Mouse (Mus musculus) heart, adult 11 months (tissue): Measurements from ENCODE around the gene Itk.

Experiments
- DNase-seq: peaks from one replicate; pipeline ENCODE4 v3.0.0; 2022

The Itk gene

DNA sequence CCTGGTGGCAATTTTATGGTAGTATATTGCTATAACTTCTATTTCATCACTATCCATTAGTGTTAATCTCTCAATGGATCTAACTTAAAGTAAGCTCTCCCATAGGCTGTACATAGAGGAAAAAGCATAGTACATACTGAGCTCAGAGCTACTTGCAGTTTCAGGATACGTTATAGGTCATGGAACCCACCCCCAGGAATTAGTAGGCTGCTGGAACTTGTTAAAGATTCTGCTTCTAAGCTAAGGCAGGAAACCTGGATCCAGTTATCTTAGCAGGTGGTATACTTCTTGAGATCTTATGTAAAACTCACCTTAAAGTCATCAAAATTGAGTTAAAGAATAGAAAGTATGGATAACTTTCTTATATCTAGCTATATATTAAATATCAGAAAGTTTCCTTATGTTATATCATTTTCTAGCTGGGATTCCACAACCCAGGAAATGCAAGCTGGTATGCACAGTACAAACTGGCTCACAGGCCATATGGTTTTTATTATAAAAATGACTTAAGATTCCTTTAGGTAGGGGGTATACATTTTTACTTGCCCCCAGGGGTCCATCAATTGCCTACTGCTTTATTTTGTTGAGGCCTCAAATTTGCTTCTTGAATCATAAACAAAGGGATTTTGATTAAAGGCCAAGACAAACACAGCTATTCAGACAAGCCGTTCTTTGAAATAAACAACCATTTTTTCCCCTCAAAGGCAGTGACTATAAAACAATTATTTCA is 39.5 kb downstream of the Itk start:
- DNase-seq = no peak

GRCm38 (mm10) chr11:46348416-46348815 is 40.9 kb downstream of the Itk start:
- DNase-seq = no peak

DNA sequence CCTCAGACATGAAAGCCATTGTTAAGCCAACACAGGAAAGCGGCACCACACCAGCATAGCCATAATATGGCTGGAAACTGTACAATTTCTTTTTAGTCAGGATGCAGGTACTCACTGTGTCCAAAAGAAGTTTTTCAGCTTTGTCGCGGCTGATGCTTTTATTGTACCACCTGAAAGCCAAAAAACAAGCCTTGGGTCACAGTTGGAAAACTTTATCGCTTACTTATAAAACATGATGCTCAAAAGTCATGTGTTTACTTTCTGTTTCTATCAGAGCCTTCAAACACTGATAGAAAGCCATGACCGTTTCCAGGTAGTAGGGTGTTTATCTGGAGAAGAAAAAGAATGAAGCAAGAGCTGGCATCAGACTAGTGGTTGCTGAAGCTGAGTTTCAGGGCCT is 41.6 kb downstream of the Itk start:
- DNase-seq = no peak

DNA sequence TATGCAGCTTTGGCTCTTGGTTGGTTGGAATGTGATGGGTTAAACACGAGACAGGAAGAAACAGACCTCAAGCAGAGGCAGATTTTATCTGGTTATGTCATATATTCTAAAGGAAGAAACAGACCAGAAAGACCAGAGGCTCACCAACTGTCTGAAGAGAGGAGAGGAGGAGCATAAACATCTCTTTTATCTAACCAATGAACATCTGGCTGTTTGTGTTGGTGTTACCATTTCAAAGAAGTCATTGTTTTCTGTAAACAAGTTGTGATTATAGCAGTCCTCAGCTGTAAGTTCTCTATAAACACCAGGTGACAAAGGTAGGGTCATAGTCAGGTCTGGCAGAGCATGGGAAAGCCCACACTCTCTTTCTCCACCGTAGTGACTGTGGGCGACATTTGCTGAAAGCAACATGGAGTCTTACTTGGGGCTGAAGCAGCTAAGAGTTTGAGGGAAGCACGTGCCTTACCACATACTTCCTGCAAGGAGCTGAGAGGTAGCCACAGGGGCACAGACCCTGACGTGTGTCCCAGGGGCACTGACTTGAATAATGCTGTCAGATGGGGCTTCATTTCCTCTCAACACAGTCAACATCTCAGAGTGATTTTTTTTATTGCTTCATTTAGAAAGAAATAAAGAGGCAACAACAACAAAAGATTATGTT is 45.3 kb downstream of the Itk start:
- no peak for DNase-seq

DNA sequence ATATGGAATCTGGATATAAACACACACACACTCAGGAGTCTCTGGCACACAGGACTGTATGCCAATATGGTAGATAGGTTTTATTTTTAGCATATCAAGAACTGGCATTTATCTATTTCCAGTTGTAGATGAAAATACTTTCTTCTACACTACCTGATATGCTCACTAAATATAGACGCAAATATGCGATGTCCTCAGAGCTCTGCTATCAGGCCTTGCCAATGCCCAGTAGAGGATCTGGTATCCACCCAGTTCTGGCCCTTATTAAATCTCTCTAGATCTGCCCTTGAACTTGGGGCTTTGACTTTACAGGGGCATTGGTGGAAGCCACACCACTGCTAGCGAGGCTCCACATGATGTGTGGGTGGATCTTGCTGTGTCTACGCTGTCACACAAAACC is 47.4 kb downstream of the Itk start:
- DNase-seq = no peak

GRCm38 (mm10) chr11:46336020-46336419 is 53.3 kb downstream of the Itk start:
- DNase-seq = no peak

GRCm38 (mm10) chr11:46332217-46332616 is 57.1 kb downstream of the Itk start:
- no peak for DNase-seq

- peak; percentile 89 for DNase-seq
These were observed 62.9 kb downstream of the Itk start for GRCm38 (mm10) chr11:46326271-46327015.

GRCm38 (mm10) chr11:46321559-46321958 is 67.8 kb downstream of the Itk start:
- DNase-seq = no peak

- peak; percentile 79 for DNase-seq
These were observed 74.8 kb downstream of the Itk start for GRCm38 (mm10) chr11:46314534-46314933.

GRCm38 (mm10) chr11:46313851-46314250 is 75.5 kb downstream of the Itk start:
- no peak for DNase-seq

- peak; percentile 86 for DNase-seq
These were observed 76.7 kb downstream of the Itk start, which contains the start of gene Cyfip2 for GRCm38 (mm10) chr11:46312523-46313035. Gene Cyfip2, minus strand, starts transcription at chr11:46312859.

DNA sequence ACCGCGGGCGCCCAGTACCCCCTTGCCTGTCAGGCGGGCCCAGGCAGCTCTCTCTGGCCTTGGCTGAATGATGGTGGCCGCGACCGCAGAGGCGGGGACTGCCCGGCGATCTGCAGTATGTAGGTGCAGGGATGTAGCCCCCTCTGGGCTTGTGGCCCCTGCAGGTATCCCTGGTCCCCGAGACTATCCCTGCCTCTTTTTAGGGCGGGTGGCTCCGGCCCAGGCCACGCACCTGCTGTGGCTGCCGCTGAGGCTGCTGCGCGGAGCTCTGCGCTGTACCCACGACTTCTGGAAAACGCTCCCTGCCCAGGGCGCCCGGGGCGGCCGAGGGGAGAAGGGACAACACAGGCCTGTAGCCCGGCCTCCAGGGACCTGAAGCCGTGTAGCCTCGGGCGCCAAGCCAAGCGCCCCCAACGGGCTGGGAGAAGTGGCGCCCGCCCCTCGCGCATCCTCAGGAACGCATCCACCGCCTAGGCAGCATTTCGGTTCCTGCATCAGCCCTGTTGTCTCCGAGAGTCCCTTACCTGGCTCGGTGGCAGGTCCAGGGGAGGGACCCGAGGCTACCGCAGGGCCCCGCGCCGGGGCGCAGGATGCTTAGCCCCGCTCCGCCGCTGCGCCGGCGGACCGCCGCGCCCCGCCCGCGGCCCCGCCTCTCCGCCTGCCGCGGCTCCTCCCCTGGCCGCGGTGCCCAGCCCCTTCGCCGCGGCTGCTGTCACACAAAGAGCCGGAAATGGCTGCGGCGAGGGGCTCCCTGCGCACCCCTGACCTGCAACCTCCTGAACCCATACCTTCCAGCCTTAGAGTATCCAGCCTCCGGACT is 77.4 kb downstream of the Itk start:
- DNase-seq = peak; percentile 94

DNA sequence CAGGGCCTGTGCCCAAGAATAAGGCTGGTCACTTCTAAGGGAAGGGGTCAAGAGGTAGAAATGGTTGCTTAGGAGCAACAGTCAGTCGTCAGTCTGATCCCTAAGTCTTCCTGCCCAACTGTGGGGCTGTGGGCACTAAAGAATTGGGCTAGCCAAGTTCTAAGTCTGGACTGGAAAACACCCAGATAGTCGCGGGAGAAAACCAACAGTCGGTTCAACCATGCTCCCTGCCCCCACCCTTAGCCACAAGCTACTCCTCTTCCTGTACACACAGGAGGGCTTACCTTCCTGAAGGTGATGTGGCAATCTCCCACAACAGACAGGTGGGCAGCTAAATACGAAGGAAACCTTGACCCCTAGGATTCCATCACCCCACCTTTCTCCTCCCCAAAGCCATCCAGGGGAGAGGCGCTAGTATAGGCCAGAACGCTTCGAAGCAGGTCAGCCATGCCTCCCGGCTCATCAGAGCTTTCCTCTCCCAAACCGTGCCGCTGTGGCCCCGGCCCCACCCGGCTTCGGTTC is 78.1 kb downstream of the Itk start:
- no peak for DNase-seq

DNA sequence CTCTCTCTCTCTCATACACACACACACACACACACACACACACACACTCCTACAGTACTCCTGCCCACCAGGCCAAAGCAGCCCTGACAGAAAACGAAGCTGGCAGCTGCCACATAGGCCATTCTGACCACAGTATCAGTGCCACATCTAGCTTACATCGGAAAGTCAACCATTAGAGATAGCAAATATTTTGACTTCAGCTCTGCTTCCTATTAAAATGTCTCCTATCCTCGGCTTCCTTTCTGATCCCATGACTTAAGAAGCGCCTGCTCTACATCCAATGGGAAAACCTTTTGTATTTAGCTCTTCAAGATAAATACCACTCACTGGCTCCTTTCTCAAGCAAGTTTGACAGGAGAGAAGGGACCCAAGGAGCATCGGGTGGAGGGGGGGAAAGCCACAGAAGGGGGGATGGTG is 78.7 kb downstream of the Itk start:
- DNase-seq = peak; percentile 74

DNA sequence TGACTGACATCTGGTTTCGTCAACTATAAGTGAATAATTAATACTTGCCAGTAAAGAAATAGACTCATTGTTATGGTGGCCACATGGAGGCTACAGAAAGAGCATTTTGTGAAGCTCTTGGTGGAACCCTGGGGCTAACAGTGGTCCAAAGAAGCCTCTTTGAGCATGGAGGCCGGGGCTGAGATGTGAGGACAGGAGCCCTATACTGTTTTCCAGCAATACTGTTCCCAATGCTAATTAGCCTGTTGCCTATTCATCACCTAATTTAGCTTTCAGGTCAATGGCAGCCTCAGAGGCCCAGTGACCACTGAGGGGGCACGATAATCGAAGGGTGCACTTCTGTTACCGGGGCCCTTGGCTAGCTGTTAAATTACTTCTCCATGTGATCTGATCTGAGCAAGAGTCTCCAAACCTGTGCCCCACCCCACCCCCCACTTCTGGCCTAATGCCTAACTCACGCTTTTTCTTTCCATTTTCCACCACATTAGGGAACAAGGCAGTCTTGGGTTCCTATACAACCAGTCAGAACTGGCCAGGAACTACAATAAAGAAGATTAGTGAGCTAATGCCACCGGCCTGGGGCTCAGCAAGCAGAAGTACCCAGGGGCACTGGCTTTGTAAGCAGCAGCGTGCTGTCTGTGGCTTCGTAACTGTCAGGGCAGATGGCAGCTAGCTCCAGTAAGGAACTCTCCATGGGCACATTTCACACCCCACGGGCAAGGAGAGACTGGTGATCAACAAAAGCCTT is 79.3 kb downstream of the Itk start:
- no peak for DNase-seq

DNA sequence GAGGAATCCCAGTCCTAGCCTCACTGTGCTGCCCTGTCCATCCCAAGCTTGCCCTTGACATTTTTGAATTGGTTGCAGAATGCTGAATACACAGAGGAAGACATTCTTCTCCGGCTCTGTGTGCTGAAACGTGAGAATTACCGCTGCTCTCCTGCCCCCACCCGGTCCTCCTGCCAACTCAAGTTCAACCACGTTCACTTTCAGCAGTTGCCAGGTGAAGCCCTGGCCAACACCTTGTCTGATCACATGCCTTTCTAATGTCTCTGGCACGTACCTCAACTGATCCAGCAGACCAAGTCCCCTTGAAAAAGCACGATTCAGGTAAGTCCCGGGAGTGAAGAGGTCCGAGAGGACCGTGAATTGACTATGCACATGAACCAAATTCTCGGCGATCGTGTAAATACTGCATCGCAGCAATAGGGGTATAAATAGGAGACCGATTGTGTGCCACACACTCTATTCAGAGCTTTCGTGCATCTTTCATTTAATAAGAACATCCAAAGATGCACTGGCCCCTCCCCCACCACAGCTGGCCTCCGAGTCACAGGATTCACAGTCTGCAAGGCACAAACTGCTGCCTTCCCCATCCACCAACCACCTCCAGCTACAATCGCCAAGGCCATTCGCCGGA is 80.1 kb downstream of the Itk start:
- peak; percentile 90 for DNase-seq

DNA sequence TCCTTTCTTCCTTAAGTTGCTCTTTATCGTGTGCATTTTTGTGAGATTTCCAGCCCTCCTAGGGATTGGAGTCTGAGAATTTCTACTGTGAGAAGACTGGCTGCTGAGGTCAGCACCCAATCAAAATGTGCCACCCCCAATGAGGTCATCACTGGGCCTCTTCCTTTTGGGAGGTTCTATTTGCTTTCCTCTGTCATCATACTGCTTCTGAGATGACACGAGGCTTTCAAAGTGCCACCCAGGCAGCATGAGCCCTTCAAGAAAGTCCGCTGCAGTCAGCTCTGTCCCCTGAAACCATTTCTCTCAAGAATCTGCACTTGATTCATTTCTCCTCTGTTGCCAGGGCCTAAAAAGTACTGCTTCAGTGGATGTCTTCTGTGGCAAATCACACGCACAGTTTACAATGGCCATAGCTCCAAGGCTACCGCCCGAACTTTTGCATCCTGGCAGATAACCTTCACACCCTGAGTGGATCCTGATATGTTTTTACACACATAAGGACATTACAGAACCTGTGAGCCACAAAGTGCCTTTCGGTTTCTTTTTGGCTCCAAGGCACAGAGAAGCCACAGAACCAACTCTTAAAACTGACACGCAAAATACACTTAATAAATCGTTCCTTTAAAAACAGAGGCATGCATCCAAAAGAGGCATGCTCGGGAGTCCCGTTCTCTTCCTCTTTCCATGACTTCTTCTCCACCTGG is 80.9 kb downstream of the Itk start:
- peak; percentile 76 for DNase-seq

DNA sequence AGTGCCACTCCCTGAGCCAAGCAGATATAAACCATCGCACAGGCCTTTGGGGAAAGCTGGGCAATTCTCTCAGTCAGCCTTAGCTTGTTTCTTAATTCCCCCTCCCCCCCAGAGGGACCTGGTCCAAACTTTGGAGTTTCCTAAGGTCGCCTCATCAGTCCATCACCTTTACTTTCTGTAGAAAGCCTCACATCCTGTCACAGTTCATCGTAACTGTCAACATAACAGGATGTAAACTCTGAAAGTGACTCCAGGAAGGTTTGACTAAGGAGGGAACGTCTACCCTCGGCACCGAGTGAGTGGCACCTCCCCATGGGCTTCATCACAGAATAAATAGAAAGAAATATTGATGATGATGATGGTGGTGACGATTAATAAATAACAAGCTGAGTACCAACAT is 81.5 kb downstream of the Itk start:
- DNase-seq = no peak

DNA sequence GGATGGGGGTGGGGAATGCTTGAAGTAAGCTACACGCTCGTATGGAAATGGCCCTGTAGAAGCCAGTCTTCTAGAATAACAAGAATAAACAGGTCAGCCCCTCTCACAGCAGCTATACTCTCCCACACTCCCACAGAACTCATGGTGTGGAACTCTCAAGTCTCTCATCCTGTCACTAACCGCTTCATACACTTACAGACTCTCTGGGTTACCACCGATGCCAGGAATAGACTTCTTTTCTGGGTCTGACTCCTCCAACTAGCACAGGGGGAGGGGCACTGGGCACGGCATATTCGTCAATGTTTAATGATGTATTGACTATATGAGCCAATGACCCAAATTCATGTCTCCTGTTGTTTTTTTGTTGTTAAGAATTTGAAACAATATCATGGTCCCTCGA is 82.5 kb downstream of the Itk start:
- DNase-seq = no peak
